Mouse (Mus musculus): ENCODE results near the gene Capn11.

- TF ChIP-seq RCOR1 (IDR thresholded peaks at IDR 0.05; ENCODE audit: low read depth, low read length): no peak
- TF ChIP-seq USF2 (IDR thresholded peaks at IDR 0.05; ENCODE audit: borderline replicate concordance in 1 of 2, insufficient read depth in 1 of 2, low read depth in 1 of 2, low read length in 2 of 2): no peak
- TF ChIP-seq BHLHE40 (IDR thresholded peaks at IDR 0.05; ENCODE audit: borderline replicate concordance, low read depth, low read length): no peak
- TF ChIP-seq MAZ (IDR thresholded peaks at IDR 0.05; ENCODE audit: low read depth, low read length): no peak
- no peak for TF ChIP-seq MAFK (IDR thresholded peaks at IDR 0.05; ENCODE audit: borderline replicate concordance, low read depth, low read length)
- TF ChIP-seq CHD1 (IDR thresholded peaks at IDR 0.05; ENCODE audit: low read depth, low read length): no peak
- no peak for TF ChIP-seq MAX (IDR thresholded peaks at IDR 0.05; ENCODE audit: low read length)
- no peak for TF ChIP-seq ETS1 (IDR thresholded peaks at IDR 0.05; ENCODE audit: low read depth, low read length)
- TF ChIP-seq CHD2 (IDR thresholded peaks at IDR 0.05; ENCODE audit: low read length): no peak
- no peak for TF ChIP-seq EP300 (IDR thresholded peaks at IDR 0.05; ENCODE audit: low read depth in 1 of 2, low read length in 2 of 2)
- TF ChIP-seq CTCF (IDR thresholded peaks at IDR 0.05 in 2 of 3, conservative IDR thresholded peaks at IDR 0.05 in 1 of 3; ENCODE audit: control insufficient read depth in 1 of 3, insufficient read depth in 1 of 3, low read depth in 2 of 3, low read length in 3 of 3, poor library complexity in 1 of 3, severe bottlenecking in 1 of 3): no peak
- no peak for TF ChIP-seq POLR2A (IDR thresholded peaks at IDR 0.05; ENCODE audit: control insufficient read depth in 1 of 2, insufficient read depth in 1 of 2, low read depth in 1 of 2, low read length in 2 of 2, poor library complexity in 1 of 2)
Measured at GRCm38 (mm10) chr17:45598891-45599290, 60.2 kb downstream of the Capn11 start.
